Mouse (Mus musculus) G1E (cell line): ENCODE data around the gene Hmgcs2. TPM values are rescaled to one million over a fixed set of nuclear protein-coding genes. Genes with fewer than 3 reads are reported as not detected.

Experiments
- ATAC-seq: 2 replicates; pipeline ENCODE4 v1.8.0; 2016; ENCODE audit warnings: mild to moderate bottlenecking; ENCODE audit not compliant: insufficient number of reproducible peaks, poor library complexity, low FRiP score, severe bottlenecking; ENCODE audit errors: extremely low read depth
- DNase-seq: peaks from one replicate; pipeline ENCODE4 v3.0.0; 2012; ENCODE audit warnings: low spot score
- H3K27me3 ChIP-seq: 2 replicates; pipeline ENCODE4 v1.6.1; 2012; ENCODE audit warnings: mild to moderate bottlenecking, low read length, inconsistent platforms; ENCODE audit not compliant: insufficient read depth
- H3K36me3 ChIP-seq: replicated peaks from 2 replicates; pipeline ENCODE3; 2012; ENCODE audit warnings: mild to moderate bottlenecking, inconsistent platforms
- H3K4me1 ChIP-seq: 2 replicates; pipeline ENCODE4 v1.6.1; 2012; ENCODE audit warnings: low read depth, low read length, inconsistent platforms, mixed read lengths; ENCODE audit not compliant: insufficient read depth
- H3K4me3 ChIP-seq: 2 replicates; pipeline ENCODE4 v1.5.1; 2012; ENCODE audit warnings: low read depth, mild to moderate bottlenecking, inconsistent platforms, low read length, moderate library complexity, mixed read lengths
- H3K9me3 ChIP-seq: replicated peaks from 2 replicates; pipeline ENCODE4 v1.6.1; 2012; ENCODE audit warnings: inconsistent platforms
- CTCF ChIP-seq: IDR thresholded peaks from 2 replicates; pipeline ENCODE4 v1.5.1; 2012; ENCODE audit warnings: low read depth, low read length, inconsistent platforms, mixed read lengths
- GATA1 ChIP-seq: IDR thresholded peaks from 2 replicates; pipeline ENCODE4 v1.6.1; 2012; ENCODE audit warnings: borderline replicate concordance, low read length, inconsistent platforms, mixed read lengths
- GATA2 ChIP-seq: IDR thresholded peaks from 2 replicates; pipeline ENCODE4 v1.6.1; 2012; ENCODE audit warnings: low read depth, low read length, inconsistent platforms, borderline replicate concordance
- POLR2AphosphoS5 ChIP-seq: IDR thresholded peaks from 2 replicates; pipeline ENCODE4 v1.6.1; 2012; ENCODE audit warnings: low read depth, low read length, inconsistent platforms; ENCODE audit not compliant: insufficient replicate concordance
- TAL1 ChIP-seq: conservative IDR thresholded peaks from 2 replicates; pipeline ENCODE4 v1.6.1; 2012; ENCODE audit warnings: low read depth, low read length, inconsistent platforms, mixed read lengths
- polyA plus RNA-seq: library from polyadenylated mRNA; stranded (reverse); fragments of >175 nt; gene quantifications from 2 replicates; pipeline ENCODE4 v1.2.3, GENCODE M21; 2012
- total RNA-seq, 2 experiments: library from RNA; stranded (forward) in 1 of 2; stranded (reverse) in 1 of 2; fragments of 200-1000 nt in 1 of 2; fragments of >200 nt in 1 of 2; fragmentation: Nextera tagmentation in 1 of 2; gene quantifications; 2 replicates each; pipeline ENCODE4 v1.2.3; 2014 to 2017

Gene Hmgcs2
- total and polyA plus RNA-seq, 3 experiments, result not detected

DNA sequence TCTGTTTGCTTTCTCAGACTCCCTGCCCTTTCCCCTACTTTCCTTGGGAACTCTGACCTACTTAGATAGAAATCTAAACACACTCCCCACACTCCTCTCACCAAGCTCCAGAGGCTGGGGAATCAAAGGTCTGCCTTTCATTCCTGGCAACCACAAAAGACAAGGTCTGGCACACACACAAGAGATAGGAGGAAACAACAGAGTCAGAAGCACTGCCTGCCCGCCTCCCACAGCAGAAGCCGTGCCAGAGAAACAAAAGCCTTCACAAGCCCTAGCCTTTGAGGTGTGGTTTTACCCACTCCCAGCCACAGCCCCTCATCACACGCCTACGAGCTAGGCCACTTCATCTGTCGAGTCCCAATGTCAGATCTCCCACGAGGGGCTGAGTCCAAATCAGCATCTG, 13.0 kb upstream of the Hmgcs2 start:
- peaks cover 44% of the 10 kb centered on the region for H3K9me3 ChIP-seq
- ATAC-seq (no peak), DNase-seq (no peak)
- H3K4me1 ChIP-seq, result no peaks in the 10 kb centered on the region
- TF ChIP-seq POLR2AphosphoS5, result no peak
- no peak for TF ChIP-seq GATA2
- no peak for TF ChIP-seq GATA1
- no peak for TF ChIP-seq TAL1
- no peak for TF ChIP-seq CTCF
- no peak overlapping the region for H3K4me3 ChIP-seq
- H3K27me3 ChIP-seq, result no peaks in the 10 kb centered on the region
- no peaks in the 10 kb centered on the region for H3K36me3 ChIP-seq

DNA sequence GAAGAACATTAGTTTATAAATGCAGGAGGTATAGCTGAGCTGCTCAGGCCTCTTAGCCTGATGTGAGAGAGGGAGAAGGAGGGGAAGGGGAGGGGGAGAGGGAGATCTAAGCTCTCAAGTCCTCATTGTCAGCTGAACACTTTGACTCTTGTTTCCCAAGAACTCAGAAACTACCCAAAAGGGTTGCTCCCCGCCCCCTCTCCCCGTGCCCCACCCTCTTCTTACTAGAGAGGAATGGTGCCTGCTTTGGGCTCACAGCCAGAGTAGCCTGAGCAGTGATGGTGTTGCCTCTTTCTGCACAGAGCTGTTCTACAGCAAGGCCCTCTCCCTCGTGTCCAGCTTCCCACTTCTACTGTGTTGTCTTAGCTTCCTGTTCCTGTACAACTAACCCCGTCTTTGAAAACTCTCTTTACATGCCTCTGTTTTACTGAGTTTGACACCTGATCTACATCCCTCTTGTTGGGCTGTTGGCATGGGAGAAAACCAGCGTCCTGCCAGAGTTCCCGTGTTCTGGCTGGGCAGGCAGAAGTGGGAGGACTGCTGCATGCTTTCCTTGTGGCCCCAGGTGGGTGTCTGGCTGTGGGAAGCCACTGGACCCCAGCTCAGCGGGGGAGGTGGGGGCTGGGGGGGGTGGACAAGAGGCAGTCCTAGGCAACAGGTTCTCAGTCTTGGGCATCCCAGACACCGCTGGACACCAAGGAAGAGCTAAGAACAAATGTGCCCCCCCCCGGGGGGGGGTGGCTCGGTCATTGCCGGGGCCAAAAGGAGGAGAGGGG, 6.4 kb upstream of the Hmgcs2 start:
- no peak for ATAC-seq
- H3K27me3 ChIP-seq, result no peaks in the 10 kb centered on the region
- H3K4me3 ChIP-seq, result no peak overlapping the region
- no peak for DNase-seq
- peaks cover 38% of the 10 kb centered on the region for H3K9me3 ChIP-seq
- H3K36me3 ChIP-seq, result no peaks in the 10 kb centered on the region
- TF ChIP-seq CTCF (no peak), POLR2AphosphoS5 (no peak), GATA2 (no peak), GATA1 (no peak), TAL1 (no peak)
- H3K4me1 ChIP-seq, result no peaks in the 10 kb centered on the region

DNA sequence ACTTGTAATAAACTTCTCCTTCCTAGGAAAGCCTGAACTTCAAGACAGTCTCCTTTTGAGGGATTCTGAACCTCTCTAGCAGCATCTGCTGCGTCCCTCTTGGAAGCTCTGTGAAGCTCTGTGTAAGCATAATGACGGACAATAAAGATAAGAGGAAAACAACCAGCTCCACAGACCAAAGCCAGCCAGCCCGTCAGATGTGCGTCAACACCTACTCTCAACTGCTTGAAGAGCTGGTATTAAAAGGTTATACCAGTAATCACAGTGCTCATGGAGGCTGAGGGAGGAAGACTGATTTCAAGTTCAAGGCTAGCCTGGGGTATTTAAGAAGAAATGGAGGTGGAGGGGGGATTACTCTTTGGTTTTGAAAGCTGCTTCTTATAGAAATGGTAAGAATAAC, 553 bp upstream of the Hmgcs2 start:
- Histone ChIP-seq H3K9me3 (peaks cover 61% of the 10 kb centered on the region), H3K27me3 (no peaks in the 10 kb centered on the region), H3K4me3 (no peak overlapping the region), H3K4me1 (no peaks in the 10 kb centered on the region), H3K36me3 (no peaks in the 10 kb centered on the region)
- TF ChIP-seq POLR2AphosphoS5, result no peak
- TF ChIP-seq GATA2, result no peak
- no peak for TF ChIP-seq TAL1
- no peak for TF ChIP-seq CTCF
- no peak for TF ChIP-seq GATA1
- no peak for DNase-seq
- no peak for ATAC-seq

- no peak for TF ChIP-seq TAL1
- no peak for TF ChIP-seq POLR2AphosphoS5
- TF ChIP-seq GATA1, result no peak
- TF ChIP-seq CTCF, result no peak
- TF ChIP-seq GATA2, result no peak
- peaks cover 59% of the 10 kb centered on the region for H3K9me3 ChIP-seq
- H3K4me1 ChIP-seq, result no peaks in the 10 kb centered on the region
- H3K27me3 ChIP-seq, result no peaks in the 10 kb centered on the region
- ATAC-seq (no peak), DNase-seq (no peak)
- H3K4me3 ChIP-seq, result no peak overlapping the region
- no peaks in the 10 kb centered on the region for H3K36me3 ChIP-seq
These were observed 871 bp downstream of the Hmgcs2 start for GRCm38 (mm10) chr3:98280933-98281678.

DNA sequence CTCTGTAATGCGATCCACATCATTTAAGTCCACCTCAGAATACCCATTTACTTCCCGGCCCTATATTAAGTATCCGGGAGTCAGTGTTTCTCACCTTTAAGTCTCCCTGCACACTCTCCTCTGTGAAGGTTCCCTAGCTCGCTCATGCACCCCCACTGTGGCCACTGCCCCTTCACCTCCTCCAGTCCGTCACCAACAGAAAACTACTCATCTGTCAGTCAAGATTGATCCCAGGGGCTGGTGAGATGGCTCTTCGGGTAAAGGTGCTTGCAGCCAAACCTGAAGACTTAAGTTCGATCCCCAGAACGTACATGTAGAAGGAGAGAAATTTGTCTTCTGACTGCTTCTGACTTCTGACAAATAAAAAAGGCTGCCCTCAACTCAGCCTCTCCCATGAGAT, 2.2 kb downstream of the Hmgcs2 start:
- Histone ChIP-seq H3K4me1 (no peaks in the 10 kb centered on the region), H3K36me3 (no peaks in the 10 kb centered on the region), H3K27me3 (no peaks in the 10 kb centered on the region), H3K4me3 (no peak overlapping the region), H3K9me3 (peaks cover 54% of the 10 kb centered on the region)
- no peak for DNase-seq
- TF ChIP-seq GATA1, result no peak
- no peak for TF ChIP-seq GATA2
- no peak for TF ChIP-seq TAL1
- no peak for TF ChIP-seq CTCF
- TF ChIP-seq POLR2AphosphoS5, result no peak
- no peak for ATAC-seq

DNA sequence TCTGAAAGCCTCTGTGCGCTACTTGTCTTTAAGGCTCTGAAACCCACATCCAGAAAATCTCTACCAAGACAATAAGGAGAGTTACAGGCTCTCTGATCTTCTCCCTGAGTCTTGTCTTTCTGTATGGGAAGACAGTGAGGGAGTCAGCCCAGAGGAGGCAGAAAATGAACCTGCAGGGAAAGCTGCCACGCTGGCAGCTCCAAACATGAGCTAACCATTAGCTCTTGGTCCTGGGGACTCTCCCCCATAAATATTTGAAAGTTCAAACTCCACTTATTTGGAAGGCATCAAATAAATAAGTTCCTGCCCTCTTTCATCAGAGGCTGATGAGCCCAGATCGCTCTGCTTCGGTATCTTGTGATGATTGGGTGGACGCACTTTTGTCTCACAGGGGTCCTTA, 3.0 kb downstream of the Hmgcs2 start:
- ATAC-seq (no peak), DNase-seq (no peak)
- H3K4me3 ChIP-seq, result no peak overlapping the region
- peaks cover 49% of the 10 kb centered on the region for H3K9me3 ChIP-seq
- no peaks in the 10 kb centered on the region for H3K36me3 ChIP-seq
- H3K4me1 ChIP-seq, result no peaks in the 10 kb centered on the region
- no peaks in the 10 kb centered on the region for H3K27me3 ChIP-seq
- TF ChIP-seq TAL1 (no peak), GATA2 (no peak), POLR2AphosphoS5 (no peak), CTCF (no peak), GATA1 (no peak)
